Mouse (Mus musculus): ENCODE measurements around the gene Havcr2.

DNA sequence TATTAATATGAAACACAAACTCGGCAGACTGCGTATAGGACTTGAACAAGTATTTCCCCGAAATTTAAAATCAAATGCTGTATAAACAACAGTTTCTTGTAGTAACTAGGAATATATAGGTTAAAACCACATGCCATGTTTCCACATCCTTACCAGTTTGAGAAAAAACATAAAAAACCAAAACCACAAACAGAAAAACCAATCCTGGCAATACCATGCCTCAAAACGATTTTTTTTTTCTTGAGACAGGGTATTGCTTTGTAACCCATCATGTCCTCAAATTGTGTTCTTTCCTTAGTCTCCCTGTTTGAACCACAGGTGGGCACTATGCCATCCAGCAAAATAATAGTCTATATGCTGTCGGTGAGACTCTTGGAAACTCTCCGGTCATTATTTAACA is 8.6 kb upstream of the Havcr2 start:
- no peak for TF ChIP-seq POLR2A (IDR thresholded peaks at IDR 0.05; ENCODE audit: insufficient read length, low read depth)
- TF ChIP-seq REST (IDR thresholded peaks at IDR 0.05; ENCODE audit: insufficient read depth, insufficient read length): no peak
- no peak for TF ChIP-seq MAX (IDR thresholded peaks at IDR 0.05; ENCODE audit: low read depth)
- no peak for TF ChIP-seq CEBPB (IDR thresholded peaks at IDR 0.05; ENCODE audit: insufficient read depth, poor library complexity, severe bottlenecking)
- no peak for TF ChIP-seq USF1 (IDR thresholded peaks at IDR 0.05; ENCODE audit: low read depth)
- no peak for TF ChIP-seq TCF12 (IDR thresholded peaks at IDR 0.05; ENCODE audit: insufficient read depth, poor library complexity, severe bottlenecking)
